Mouse (Mus musculus) embryonic facial prominence, embryonic 12.5 days (tissue): Measurements from ENCODE around the gene Rtn4rl1. TPM values are rescaled to one million over a fixed set of nuclear protein-coding genes. Genes with fewer than 3 reads are reported as not detected.

Source experiments
- ATAC-seq: fragments of 200-750 bp; cut with Nextera tagmentation; 2 replicates; pipeline ENCODE4 v1.8.0; 2017; ENCODE audit not compliant: insufficient number of reproducible peaks, insufficient read depth, low FRiP score, low TSS enrichment
- H3K27ac ChIP-seq: fragments of 300-500 bp; sonication (generic); 2 replicates; pipeline ENCODE4 v1.5.1; 2016; ENCODE audit warnings: mild to moderate bottlenecking
- H3K27me3 ChIP-seq: fragments of 300-500 bp; sonication (generic); 2 replicates; pipeline ENCODE4 v1.6.1; 2016; ENCODE audit warnings: mild to moderate bottlenecking, moderate library complexity
- H3K36me3 ChIP-seq: fragments of 300-500 bp; sonication (generic); 2 replicates; pipeline ENCODE4 v1.6.1; 2016; ENCODE audit warnings: mild to moderate bottlenecking
- H3K4me1 ChIP-seq: fragments of 300-500 bp; sonication (generic); 2 replicates; pipeline ENCODE4 v1.6.1; 2016
- H3K4me2 ChIP-seq: fragments of 300-500 bp; sonication (generic); replicated peaks from 2 replicates; pipeline ENCODE4 v1.6.1; 2016; ENCODE audit warnings: mild to moderate bottlenecking, moderate library complexity
- H3K4me3 ChIP-seq: fragments of 300-500 bp; sonication (generic); 2 replicates; pipeline ENCODE4 v1.5.1; 2016; ENCODE audit warnings: mild to moderate bottlenecking
- H3K9ac ChIP-seq: fragments of 300-500 bp; sonication (generic); 2 replicates; pipeline ENCODE4 v1.6.1; 2016; ENCODE audit warnings: mild to moderate bottlenecking, moderate library complexity
- H3K9me3 ChIP-seq: fragments of 300-500 bp; sonication (generic); 2 replicates; pipeline ENCODE4 v1.6.1; 2016; ENCODE audit warnings: mild to moderate bottlenecking, moderate library complexity
- WGBS: fragments of 180-500 bp; shearing (Covaris S2); methylation state at CpG from one replicate; pipeline ENCODE4 v1.1.7; 2016; 5-methylcytosine and 5-hydroxymethylcytosine counted together
- polyA plus RNA-seq: library from polyadenylated mRNA; unstranded; fragments of >200 nt; fragmentation: Nextera tagmentation; extraction: Ambion mirVana; gene quantifications from 2 replicates; pipeline ENCODE4 v1.2.1, GENCODE M21; 2016

The Rtn4rl1 gene
- polyA plus RNA-seq, 1 experiment from 2014 or later: 5.1 TPM

GRCm38 (mm10) chr11:75157037-75157436, 36.5 kb upstream of the Rtn4rl1 start:
- H3K4me2 ChIP-seq: no peak overlapping the region
- H3K27ac ChIP-seq: no peak overlapping the region
- peaks cover 26% of the 10 kb centered on the region for H3K4me1 ChIP-seq
- no peaks in the 10 kb centered on the region for H3K9me3 ChIP-seq
- H3K27me3 ChIP-seq: no peaks in the 10 kb centered on the region
- no peak overlapping the region for H3K4me3 ChIP-seq
- no peak for ATAC-seq
- H3K9ac ChIP-seq: no peak overlapping the region
- H3K36me3 ChIP-seq: peaks cover 31% of the 10 kb centered on the region; the same call in 1 of the 2 replicates
- WGBS: 44% methylated on average over 4 of the region's 4 CpGs

DNA sequence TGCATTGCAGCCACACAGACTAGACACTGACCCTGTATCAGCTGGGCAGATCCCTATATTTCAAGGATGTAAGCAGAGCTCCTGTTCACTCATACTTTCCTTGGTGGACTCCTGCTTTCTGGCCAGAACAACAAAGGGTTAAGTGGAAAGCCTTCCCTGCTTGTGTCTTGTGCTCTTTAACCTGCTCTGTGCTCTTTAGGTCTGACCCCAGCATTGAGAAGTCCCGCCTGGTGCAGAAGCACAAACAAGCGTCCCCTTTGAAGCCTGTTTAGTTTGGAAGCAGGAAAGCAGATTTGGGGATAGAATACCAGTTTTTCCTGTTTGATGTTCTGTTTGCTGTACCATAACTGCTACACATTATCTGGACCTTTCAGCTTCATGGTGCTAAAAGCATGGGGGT, 35.7 kb upstream of the Rtn4rl1 start:
- WGBS: 21% methylated on average over 2 of the region's 2 CpGs
- Histone ChIP-seq H3K4me3 (no peak overlapping the region), H3K4me1 (peaks cover 26% of the 10 kb centered on the region), H3K4me2 (no peak overlapping the region), H3K36me3 (peaks cover 40% of the 10 kb centered on the region), H3K27ac (no peak overlapping the region), H3K27me3 (0 out of 2 replicates have a peak, but pooled peaks cover under 1% of the 10 kb centered on the region), H3K9ac (no peak overlapping the region), H3K9me3 (no peaks in the 10 kb centered on the region)
- ATAC-seq: no peak

GRCm38 (mm10) chr11:75158432-75158831, 35.2 kb upstream of the Rtn4rl1 start:
- Histone ChIP-seq H3K36me3 (peaks cover 44% of the 10 kb centered on the region), H3K27ac (no peak overlapping the region), H3K9me3 (no peaks in the 10 kb centered on the region), H3K4me3 (no peak overlapping the region), H3K4me1 (peaks cover 26% of the 10 kb centered on the region), H3K27me3 (peaks cover 6% of the 10 kb centered on the region), H3K4me2 (no peak overlapping the region), H3K9ac (no peak overlapping the region)
- 91% methylated on average over 14 of the region's 14 CpGs for WGBS
- ATAC-seq: no peak

DNA sequence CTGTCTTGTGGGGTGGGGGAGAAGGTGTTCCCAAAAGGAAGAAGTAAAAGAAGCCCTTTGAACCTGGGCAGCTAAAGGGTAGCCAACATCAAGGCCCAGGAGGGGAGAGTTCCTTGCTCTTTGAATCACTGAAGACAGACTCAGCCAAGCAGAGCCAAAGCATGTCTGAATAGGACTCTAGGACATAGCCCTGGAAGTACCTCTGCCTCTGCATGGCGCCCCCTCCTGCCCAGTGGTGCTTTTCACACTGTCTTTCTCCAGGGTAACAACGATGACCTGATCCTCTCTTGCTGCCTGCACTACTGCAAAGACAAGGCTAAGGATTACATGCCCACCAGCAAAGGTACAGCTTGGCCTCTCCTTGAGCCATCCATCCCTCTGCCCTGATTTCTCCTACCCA, 34.0 kb upstream of the Rtn4rl1 start:
- no peak for ATAC-seq
- Histone ChIP-seq H3K27me3 (peaks cover 17% of the 10 kb centered on the region), H3K4me1 (peaks cover 26% of the 10 kb centered on the region), H3K36me3 (peaks cover 47% of the 10 kb centered on the region), H3K27ac (no peak overlapping the region), H3K9ac (no peak overlapping the region), H3K4me3 (no peak overlapping the region), H3K9me3 (no peaks in the 10 kb centered on the region), H3K4me2 (no peak overlapping the region)
- 63% methylated on average over 2 of the region's 2 CpGs for WGBS

DNA sequence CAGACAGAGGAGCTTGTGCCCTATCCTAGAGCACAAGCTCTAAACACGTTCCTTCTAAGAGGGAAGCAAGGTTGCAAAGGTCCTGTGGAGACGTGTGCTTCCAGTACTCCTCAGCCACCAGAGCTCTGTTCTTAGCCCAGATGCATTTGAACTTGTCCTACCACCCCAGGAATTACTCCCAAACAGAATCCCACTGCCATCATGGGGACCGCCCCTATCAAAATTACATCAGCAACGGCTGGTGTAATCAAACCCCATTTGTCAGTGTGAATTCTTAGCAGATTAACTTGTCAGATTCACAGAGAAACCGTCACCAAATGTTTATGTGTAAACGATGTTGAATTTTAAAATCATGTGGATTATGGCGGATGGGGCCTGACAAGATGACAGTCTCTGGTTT, 32.6 kb upstream of the Rtn4rl1 start:
- peaks cover 31% of the 10 kb centered on the region for H3K27me3 ChIP-seq
- no peak for ATAC-seq
- no peak overlapping the region for H3K4me2 ChIP-seq
- 70% methylated on average over 7 of the region's 7 CpGs for WGBS
- peaks cover 55% of the 10 kb centered on the region for H3K36me3 ChIP-seq
- no peak overlapping the region for H3K4me3 ChIP-seq
- H3K9ac ChIP-seq: no peak overlapping the region; the same call in 1 of the 2 replicates
- H3K4me1 ChIP-seq: peaks cover 31% of the 10 kb centered on the region
- no peaks in the 10 kb centered on the region for H3K9me3 ChIP-seq
- 0 out of 2 replicates have a peak overlapping the region, but pooled peaks have one; percentile 67 for H3K27ac ChIP-seq

DNA sequence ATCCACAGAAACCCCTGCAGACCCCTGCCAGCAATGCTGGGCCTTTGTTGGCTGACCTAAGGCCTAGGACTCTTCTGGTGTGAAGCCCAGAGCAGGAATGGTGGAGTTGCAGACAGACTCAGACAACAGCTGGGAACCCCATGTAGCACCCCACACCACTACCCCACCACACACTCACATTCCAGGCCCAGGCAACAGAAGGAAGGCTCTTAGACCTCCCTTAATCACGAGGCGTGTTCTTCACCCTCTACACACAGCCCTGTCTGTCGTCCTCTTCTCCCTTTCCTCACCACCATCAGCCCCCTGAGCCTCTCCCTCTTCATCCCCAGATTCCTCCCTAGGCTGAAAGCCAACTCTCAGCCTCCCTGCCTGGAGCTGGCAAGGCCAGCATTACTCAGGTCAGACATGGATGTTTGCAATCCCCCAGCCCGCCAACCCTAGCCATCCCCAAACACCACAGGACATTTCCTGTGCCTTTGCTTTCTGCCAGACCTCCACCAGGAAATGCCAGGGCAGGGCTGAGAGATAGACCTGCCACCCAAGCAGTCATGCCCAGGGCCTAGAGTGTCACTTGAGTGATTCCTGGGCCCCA, 32.1 kb upstream of the Rtn4rl1 start:
- H3K27ac ChIP-seq: peak overlapping the region; percentile 67
- 59% methylated on average over 4 of the region's 4 CpGs for WGBS
- H3K36me3 ChIP-seq: peaks cover 55% of the 10 kb centered on the region

DNA sequence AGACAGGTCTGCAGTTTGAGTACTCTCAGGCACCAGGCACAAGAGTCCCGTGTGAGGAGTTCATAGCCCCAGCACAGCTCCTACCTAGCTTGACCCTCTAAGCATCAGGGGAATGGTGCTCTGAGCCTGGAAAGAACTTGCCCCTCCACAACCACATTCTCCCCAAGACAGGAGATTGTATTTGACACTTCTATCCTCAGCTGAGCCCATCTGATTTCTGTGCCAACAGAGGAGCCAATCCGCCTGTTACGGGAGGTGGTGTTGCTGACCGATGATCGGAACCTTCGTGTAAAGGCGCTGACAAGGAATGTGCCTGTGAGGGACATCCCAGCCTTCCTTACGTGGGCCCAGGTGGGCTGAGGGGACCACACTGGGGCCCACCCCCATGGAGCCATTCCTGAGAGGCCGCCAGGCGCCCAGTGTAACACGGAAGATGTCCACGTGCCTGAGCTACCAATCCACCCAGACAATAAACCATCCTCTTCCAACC, 30.9 kb upstream of the Rtn4rl1 start:
- no peak overlapping the region for H3K4me3 ChIP-seq
- H3K27ac ChIP-seq: no peak overlapping the region
- WGBS: 87% methylated on average over 12 of the region's 12 CpGs
- peaks cover 29% of the 10 kb centered on the region for H3K4me1 ChIP-seq
- H3K4me2 ChIP-seq: no peak overlapping the region
- H3K36me3 ChIP-seq: peaks cover 55% of the 10 kb centered on the region
- no peak for ATAC-seq
- H3K9me3 ChIP-seq: no peaks in the 10 kb centered on the region
- no peak overlapping the region for H3K9ac ChIP-seq
- H3K27me3 ChIP-seq: peaks cover 48% of the 10 kb centered on the region

More for the DNA sequence above, 32.1 kb upstream of the Rtn4rl1 start:
- Histone ChIP-seq H3K9ac (no peak overlapping the region), H3K9me3 (no peaks in the 10 kb centered on the region), H3K4me2 (no peak overlapping the region), H3K4me1 (peaks cover 31% of the 10 kb centered on the region), H3K4me3 (no peak overlapping the region), H3K27me3 (peaks cover 36% of the 10 kb centered on the region)
- no peak for ATAC-seq

DNA sequence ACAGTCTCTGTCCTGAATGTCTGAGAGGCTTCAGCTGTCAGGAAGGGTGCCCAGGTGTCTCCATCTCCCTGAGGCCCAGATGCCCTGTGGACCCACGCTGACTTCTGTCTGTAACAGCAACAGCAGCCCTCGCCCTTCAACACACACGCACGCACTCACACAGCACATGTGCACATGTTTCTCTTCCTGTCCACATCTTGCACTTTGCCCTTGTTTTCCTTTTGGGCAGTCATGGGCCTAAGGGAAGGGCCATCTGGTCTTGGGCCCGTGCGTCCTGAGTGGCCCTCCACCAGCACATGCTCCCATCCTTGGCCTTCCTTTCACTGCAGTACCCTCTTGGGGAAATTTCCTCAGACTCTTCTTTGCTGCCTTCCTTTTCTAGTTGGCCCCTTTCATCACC, 30.2 kb upstream of the Rtn4rl1 start:
- Histone ChIP-seq H3K4me2 (peak overlapping the region; percentile 88), H3K36me3 (peaks cover 55% of the 10 kb centered on the region), H3K9me3 (no peaks in the 10 kb centered on the region), H3K27ac (no peak overlapping the region), H3K4me1 (peaks cover 33% of the 10 kb centered on the region), H3K4me3 (no peak overlapping the region), H3K9ac (no peak overlapping the region), H3K27me3 (peaks cover 55% of the 10 kb centered on the region)
- 68% methylated on average over 6 of the region's 6 CpGs for WGBS
- ATAC-seq: no peak

GRCm38 (mm10) chr11:75164051-75164450, 29.5 kb upstream of the Rtn4rl1 start:
- no peak for ATAC-seq
- H3K27ac ChIP-seq: no peak overlapping the region
- 72% methylated on average over 2 of the region's 2 CpGs for WGBS

GRCm38 (mm10) chr11:75164750-75165149, 28.8 kb upstream of the Rtn4rl1 start:
- Histone ChIP-seq H3K36me3 (peaks cover 49% of the 10 kb centered on the region), H3K9ac (peak overlapping the region; percentile 78), H3K27me3 (peaks cover 69% of the 10 kb centered on the region), H3K4me2 (peak overlapping the region; percentile 88), H3K9me3 (no peaks in the 10 kb centered on the region), H3K27ac (peak overlapping the region; percentile 88; the same call in 1 of the 2 replicates), H3K4me1 (peaks cover 45% of the 10 kb centered on the region), H3K4me3 (peak overlapping the region; percentile 66)
- no peak for ATAC-seq
- 19% methylated on average over 15 of the region's 15 CpGs for WGBS

More at GRCm38 (mm10) chr11:75164051-75164450, 29.5 kb upstream of the Rtn4rl1 start:
- H3K36me3 ChIP-seq: peaks cover 55% of the 10 kb centered on the region
- H3K4me2 ChIP-seq: peak overlapping the region; percentile 88
- peaks cover 62% of the 10 kb centered on the region for H3K27me3 ChIP-seq
- peaks cover 38% of the 10 kb centered on the region for H3K4me1 ChIP-seq
- no peak overlapping the region for H3K9ac ChIP-seq
- no peaks in the 10 kb centered on the region for H3K9me3 ChIP-seq
- no peak overlapping the region for H3K4me3 ChIP-seq

GRCm38 (mm10) chr11:75165441-75166192, 28.0 kb upstream of the Rtn4rl1 start:
- no peak for ATAC-seq
- Histone ChIP-seq H3K4me3 (peak overlapping the region; percentile 66), H3K27ac (peak overlapping the region; percentile 88; the same call in 1 of the 2 replicates), H3K4me2 (peak overlapping the region; percentile 88), H3K36me3 (peaks cover 40% of the 10 kb centered on the region), H3K4me1 (peaks cover 53% of the 10 kb centered on the region), H3K9me3 (no peaks in the 10 kb centered on the region), H3K9ac (peak overlapping the region; percentile 78), H3K27me3 (peaks cover 76% of the 10 kb centered on the region)
- 3% methylated on average over 54 of the region's 54 CpGs for WGBS
